Mouse (Mus musculus) spleen, postnatal 4 days (tissue): ENCODE measurements at regions not wholly inside any gene's neighbourhood (a gene's known extent, or its start where the extent isn't known, plus 50 kb on each side); places are given as distances from the start of the nearest gene placed in this dataset.
"Not testable (repeated sequence)": the region's sequence is repeated elsewhere in the genome, so short reads cannot be mapped to it uniquely, and the experiment has no call there.

Source experiments
- DNase-seq, 2 experiments: peaks; one replicate each; pipeline ENCODE4 v3.0.0; 2022; ENCODE audit warnings: low spot score in 2 of 2

DNA sequence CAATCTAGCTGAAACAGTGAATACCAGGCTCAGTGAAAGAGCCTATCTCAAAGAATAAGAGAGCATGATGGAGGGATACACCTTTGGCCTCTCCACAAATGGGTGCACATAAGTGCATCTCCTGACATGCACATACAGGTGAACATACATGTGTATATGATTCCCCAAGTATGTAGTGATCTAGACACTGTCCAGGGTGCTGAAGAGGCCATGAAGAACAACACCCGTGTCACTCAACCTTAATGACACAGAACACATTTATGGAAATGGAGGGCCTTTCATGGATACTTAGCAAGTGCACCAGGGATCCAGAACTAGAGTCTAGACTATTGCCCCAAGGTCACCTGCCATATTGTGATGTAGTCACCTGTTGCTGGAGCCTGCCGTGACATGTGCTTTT is 56.9 kb downstream of the Spata19 start:
- DNase-seq = no peak

DNA sequence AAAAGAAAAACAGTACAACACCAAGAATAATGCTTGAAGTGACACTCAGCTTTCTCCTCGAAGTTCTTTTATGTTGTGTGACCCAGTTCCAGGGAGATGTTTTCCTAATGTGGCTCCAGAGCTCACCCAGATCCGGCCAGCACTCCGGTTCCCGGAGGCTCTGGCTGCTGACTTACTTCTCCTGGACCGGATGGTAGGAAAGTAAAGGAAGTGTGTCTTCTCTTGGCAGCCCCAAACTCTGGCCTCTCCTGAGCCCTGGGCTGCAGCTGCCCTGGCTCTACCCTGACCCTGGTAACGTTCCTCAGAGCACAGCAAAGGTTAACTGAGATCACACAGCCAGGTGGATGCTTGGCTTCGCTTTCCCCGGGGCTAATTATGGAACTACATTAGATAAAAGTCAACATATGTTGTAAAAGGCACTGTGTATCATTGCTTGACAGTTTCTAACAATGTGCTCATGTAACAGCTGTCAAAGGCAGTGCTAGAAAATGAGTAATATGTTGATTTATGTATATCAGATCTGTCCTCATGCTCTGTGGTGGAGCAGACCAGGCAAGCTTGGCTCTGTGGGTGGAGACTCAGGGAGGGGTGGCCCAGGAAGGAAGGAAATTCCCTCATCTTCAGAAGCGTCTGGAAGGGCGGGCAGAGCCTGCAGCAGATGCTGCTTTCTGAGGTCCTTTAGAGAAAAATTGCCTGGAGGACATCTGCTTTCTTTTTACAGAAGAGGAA is 57.5 kb downstream of the Spata19 start:
- DNase-seq = no peak

DNA sequence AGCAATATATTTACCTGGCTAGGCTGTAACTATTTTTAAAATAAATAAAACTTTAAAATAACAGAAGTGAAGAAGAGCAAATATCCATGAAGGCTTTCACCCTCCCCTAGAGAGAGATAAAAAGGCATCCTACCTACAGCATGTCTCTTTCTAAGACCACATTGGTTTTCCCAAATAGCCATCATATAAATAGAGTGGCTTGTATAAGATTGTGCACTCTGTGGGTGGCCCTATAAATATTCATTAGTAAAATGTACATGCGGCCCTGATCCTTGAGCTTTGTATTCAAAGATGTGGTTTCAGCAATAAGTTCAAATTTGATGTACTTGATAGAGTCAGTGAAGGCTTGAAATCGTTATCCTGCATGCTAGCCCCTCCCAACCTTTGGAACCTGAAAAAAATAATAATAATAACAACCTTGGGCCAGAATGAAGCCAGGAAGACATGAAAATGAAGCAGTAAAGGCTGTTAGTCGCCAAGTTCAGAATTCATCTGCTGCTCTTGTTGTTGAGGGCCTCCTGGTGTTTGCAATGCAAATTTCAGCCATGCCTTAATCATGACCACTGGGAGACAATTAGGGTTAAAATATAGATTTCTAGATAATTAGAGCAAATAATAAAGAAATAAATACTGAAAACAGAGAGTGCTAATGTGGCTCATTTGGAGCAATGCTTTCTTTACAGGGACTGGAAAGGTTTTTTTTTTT is 61.9 kb downstream of the Spata19 start:
- DNase-seq = no peak

DNA sequence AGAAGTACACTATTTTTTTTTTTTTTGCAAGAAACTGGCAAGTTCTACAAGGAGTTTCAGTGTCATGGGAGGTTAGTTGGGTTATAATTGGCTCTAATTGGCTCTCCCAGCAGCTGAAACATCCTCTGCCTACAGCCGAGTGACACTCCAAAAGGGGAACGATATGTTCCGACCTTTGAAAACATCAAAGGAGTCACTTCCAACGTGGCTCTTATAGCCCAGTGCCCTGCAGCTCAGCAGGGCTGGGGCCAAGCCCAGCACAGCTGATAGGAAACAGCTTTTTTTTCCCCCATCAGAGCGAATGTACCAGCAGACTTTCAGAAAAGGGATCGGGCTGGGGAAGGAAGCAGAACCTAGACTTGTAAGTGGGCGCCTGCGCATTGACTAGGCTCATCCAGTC is 64.4 kb downstream of the Spata19 start:
- DNase-seq = no peak

DNA sequence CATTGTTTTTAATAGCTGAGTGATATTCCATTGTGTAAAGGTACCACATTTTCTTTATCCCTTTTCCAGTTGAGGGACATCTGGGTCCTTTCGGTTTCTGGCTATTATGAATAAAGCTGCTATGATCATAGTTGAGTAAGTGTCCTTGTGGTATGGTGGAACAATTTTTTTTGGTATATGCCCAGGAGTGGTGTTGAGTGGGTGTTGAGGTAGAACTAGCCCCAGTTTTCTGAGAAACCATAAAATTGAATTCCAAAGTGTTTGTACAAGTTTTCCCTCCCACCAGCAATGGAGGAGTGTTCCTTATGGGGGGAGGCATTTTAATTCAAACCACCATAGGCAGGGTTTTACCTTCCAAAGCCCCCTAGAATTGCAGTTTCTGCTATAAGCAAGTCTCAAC is 67.4 kb downstream of the Spata19 start:
- DNase-seq = no peak

DNA sequence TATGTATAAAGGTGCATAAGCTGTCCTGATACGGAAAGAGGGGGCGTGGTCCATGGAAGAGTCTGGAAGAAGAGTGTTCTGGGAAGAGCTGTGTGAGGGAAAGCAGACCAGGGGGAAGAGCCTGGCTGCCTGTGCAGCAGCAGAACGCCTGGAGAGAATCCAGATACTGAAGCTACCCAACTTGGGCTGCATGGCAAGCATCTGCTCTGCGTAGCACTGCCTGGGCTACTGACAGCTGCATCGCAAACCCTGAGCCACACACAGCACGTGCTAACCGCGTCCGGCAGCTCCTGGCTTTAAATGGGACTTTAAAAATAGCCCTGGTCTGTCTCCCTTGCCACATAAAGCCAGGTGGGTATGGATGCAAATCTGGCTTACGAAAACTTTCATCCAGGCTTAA is 78.9 kb downstream of the Spata19 start:
- DNase-seq = no peak

DNA sequence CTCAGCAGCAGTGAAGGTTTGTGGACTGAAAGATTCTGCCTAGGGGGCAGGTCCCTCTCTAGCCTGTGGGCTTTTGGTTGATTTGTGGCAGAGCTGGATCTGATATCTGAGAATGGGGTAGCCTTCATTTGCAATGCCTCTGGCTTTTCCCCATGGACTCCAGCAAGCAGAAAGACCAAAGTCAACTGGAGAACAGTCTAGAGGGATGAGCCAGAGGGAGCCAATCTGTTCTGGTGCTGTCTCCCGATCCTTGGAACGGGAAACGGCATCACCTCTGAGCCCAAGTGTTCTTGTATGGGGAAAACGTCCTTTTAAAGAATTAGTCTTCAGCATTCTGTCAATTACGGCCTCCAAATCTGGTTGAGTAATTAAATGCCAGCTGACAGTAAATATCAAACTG is 80.0 kb downstream of the Spata19 start:
- no peak for DNase-seq

DNA sequence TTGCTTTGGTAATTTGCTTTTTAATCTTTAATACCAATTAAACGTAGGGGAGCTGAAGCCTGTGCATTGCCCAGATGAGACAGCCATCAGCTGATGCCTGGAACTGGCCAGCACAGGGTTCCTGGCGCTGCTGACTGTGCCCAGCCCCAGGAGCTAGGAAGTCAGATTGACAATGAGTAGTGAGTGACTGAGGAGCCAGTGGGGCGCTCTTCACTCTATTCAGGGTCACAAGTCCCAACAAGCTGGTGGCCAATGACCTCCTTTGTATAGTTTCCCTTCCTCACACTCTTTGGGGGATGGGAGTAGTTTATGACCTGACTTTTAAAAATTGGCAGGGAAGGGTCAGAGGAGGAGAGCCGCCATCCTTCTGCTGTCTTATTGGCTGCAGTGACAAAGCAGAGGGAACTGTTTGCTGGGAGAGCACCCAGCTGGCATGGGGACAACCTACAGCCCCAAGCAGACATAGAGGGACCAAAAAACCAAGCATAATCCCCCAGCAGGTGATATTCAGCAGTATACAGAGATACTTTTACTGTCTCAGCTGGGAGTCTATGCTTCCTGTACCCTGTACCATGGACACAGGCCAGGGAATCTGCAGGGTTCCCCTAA is 80.6 kb downstream of the Spata19 start:
- DNase-seq = no peak

DNA sequence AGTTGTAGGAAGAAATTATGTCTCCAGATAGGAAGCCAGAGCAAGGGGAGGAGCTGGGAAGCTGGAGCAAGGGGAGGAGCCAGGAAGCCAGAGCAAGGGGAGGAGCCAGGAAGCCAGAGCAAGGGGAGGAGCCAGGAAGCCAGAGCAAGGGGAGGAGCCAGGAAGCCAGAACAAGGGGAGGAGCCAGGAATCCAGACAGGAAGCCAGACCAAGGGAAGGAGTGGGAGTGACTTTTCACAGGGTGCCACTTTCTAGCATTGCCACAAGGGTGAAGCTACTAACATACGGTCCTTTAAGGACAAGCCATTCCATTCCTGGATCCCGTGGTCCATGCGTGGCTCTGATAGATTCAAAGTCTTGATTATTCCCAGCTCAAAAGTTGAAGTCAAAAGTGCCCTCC is 81.7 kb downstream of the Spata19 start:
- DNase-seq = no peak

DNA sequence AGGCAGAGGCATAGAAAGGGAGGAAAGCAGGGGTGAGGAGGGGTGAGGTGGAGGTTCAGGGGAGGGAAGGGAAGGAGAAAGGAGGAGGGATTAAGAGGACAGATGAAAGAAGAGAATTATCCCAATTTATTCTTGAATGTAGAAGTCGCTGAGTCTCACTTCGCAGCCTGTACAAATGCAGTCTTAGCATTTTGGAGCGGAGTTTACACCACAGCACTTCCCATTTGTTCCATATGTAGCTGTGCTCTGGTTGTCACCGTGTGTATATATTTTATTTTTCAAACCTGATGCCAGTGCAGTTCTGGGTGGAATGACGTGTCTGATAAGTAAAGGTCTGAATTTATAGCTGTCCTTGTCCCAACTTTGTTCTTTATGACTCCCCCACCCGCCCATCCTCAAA is 105.2 kb downstream of the Spata19 start:
- no peak for DNase-seq

DNA sequence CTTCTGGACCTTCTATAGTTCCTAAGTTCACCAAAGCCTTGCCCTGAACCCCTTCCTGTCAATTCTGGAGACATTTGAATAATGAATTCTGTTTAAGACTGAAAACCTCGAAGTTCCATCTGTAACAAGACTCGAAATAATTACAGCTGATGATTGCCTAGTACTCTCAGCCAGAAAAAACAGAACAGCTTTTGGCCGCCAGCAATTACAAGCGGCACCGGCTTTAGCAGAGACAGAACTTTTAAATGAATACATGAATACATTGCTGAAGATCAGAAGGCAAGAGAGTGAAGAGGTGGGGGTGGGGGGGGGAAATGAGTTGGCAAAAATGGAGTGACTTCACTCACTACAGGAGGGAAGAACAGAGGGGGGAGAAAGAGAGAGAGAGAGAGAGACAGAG is 112.6 kb downstream of the Spata19 start:
- DNase-seq = no peak

DNA sequence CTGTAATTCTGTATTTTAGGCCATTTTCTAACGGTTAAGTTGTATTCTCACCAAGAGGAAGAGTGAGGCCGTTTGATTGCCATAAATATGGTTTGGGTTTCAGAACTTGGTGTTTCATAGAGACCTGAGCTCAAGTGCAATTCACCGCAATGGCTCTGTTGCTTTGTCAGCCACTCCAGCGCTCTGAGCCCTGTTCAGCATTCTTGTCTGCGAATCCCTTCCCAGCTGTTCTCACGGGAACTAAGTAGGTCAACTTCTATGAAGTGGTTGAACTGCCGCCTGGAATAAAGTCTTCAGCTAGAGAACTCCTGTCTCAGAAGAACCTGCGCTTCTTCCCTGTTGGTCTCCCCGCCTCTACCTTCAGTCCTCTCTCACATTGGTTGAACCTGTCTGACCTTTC is 113.1 kb downstream of the Spata19 start:
- DNase-seq = peak in 1 of 2 experiments; percentile 31

DNA sequence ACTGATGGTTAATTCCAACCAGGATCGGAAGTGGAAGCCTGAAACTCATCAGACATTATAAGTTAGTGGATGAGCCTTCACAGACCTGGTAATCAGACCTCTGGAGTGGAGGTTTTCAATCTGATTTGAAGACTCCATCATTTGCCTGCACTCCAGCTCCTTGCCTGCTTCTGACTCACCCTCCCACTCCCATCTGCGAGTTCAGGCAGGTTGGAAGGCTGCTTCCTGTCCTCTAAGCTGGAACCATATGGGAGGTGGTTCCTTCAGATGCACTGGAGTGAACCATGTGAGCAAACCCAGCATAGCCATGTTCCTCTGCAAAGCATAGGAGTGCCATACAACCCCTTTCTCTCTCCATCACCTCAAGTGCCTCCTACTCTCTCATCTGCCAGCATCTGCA is 114.6 kb downstream of the Spata19 start:
- peak in 1 of 2 experiments; percentile 43 for DNase-seq

DNA sequence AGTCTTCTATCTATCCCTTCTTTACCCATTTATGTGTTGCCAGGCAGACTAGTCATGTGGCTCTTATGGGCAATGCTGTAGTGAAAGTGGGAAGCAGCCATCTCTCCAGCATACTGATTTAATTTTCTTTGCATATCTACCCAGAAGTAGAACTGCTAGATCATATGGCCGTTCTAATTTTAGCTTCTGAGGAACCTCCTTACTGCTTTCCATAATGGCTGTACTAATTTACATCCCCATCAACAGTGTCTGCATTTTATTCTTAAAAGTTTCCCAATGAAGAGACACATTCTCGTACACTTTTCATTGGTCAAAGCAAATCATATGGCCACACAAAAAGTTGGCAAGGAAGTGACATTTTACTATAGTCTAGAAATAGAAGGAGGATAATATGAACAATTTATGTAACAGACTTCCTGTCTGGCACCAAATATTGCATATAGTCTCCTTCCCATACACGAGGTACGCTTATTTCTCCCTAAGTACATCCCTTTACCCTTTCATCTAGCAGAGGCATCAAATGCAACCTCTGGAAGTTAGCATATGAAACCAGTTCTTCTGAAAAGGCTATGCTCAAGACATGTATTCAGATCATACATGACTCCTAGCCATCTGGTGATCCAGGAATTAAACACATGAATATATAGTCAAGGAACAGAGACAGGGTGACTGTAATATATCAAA is 119.0 kb downstream of the Spata19 start:
- no peak for DNase-seq

DNA sequence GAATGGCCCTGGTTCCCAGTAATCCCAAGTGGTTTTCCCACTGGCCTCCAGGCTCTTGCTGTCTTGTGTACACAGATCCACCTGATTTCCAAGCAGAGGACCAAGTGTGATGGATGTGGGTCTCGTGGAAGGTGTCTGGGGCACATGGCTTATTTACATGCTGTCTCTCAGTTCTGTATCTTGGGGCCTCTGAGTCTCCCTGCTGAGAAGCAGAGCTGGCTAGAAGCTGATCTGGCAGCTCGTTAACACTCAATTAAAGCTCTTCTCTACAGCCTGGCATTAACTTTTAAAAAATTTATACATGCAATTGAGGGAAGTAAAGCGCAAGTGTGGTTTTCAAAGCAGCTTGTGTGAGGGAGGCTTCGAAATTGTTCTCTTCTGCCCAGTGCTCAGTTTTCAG is 121.4 kb downstream of the Spata19 start:
- no peak for DNase-seq

DNA sequence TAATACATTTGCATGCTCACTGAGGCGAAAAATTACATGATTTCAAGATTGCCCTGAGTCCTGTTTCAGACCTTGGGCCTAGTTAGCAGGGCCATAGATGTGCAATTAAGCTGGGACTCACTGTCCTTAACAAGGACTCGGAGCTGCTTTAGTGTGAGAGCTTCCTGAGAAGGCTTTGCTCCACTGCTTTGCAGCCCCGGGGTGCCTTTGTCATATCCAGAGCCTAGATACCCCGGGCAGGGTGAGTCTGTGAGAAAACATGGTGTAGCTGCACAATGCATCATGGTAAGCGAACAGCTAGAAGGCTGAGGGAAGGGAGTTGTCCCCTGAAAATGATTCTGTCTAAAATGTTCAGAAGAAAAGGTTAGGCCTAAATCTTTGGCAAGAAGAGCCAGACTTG is 123.1 kb downstream of the Spata19 start:
- DNase-seq = no peak

DNA sequence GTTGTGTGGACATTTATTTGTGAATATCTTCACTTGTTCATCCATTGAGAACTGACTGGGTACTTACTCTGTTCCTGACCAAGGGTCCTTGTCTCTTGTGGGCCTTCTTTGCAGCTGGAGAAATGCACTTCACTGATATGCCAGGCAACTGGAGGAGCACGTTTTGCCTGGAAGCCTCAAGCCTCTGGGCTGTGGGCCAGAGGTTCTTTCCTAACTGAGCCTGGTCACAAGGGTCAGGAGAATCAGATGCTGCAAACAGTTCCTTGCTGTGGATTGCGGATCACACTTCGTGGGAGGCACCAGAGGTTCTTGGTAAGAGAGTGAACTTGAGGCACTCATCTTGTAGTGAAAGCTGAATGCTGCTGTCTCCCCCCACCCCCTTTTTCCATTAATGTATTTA is 124.6 kb downstream of the Spata19 start:
- no peak for DNase-seq

DNA sequence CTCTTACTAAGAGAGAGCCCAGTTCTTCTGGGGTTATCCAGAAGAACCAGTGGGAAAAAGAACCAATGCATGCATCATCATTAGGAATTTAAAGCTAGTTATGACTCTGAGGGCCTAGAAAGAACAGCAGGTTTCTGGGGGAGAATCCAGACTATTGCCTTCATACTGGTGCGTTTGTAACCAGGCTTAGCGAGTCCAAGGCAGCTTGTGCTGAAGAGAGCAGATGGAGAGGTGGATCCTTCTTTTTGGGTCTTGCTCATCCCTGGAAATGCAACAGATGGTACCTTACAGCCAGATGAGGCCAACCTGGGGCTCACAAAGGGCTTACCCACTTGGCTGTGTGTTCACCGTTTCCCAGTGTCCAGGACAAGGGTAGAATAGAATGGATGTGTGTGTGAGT is 130.1 kb downstream of the Spata19 start:
- DNase-seq = no peak

DNA sequence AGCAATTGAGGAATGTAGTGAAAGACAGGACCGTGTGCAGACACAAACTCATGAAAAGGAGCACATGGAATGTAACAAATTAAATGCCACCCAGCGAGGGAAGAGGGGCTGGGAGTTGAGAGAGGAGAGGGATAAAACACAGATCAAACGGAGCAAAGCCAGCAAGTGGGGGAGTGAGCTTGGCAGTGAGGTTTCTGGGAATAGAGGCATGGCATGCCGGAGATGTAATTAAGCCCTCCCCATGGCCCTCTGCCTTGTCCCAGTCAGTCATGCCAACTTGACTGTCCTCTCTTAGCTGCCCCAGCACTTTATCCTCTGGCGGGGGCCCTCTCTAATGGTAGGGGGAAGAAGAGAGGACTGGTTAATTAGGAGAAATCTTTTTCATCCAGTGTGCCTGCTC is 141.9 kb downstream of the Spata19 start:
- no peak for DNase-seq

DNA sequence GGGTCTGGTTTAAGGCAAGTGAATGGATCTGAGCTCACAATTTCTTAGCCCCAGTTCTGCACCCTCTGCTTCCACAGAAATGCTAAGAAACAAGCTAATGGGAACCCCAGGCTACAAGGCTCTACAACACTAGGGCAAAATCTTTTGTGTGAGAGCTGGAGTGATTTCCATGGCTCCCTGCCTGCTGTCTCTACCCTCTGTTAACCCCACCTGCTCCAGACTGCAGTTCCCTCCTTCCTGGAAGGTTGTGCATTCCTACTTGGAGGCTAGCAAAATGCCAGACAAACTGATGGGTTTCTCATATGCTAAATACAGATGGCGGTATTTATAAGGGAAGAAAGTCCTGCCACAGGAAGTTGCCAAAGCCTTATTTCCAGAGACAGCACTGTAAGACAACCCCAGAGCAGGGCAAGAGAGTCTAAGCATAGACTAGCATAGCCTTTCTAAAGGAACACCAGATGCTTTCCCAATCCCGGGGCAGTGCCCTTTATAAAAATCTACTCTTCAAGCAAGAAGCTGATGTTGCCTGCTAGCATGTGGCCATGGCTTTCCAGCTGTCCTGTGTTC is 145.1 kb downstream of the Spata19 start:
- DNase-seq = no peak

DNA sequence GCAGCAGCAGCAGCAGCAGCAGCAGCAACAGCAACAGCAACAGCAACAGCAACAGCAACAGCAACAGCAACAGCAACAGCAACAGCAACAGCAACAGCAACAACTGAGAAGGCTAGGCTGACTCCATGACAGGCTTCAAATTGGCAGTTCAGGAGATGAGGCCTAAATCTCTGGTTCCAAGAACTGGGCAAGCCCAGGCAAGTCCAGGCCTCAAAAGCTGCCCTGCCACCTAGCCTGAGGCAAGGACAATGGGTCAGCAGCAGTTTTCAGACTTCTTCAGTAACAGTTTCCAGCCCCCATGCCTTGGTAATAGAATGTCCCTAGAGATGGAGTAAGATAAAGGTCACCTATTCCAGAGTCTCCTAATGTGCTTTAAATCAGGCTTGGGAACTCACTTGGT is 158.1 kb downstream of the Spata19 start:
- DNase-seq = not testable (repeated sequence)
